In the genomic region with DNA sequence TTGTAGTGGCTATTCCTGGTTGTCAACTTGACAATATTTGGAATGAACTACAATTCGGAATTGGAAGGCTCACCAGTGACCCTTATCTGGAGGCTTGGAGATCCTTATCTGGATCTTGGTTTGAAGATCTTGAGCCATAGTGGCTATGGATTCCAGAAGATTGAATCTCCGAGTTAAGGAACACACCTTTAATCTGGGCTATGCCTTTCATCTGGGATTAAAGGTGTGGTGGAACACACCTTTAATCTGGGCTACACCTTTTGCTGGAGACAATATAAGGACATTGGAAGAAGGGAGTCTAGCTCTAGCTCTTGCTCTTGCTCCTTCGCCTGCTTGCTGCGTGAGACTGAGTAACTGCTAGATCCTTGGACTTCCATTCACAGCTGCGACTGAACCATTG, we compare ENCODE assay signal across 8 mouse cellular contexts. TPM values are rescaled to one million over a fixed set of nuclear protein-coding genes. Genes with fewer than 3 reads are reported as not detected.
DNase-seq lines count a peak whose midpoint lies in the region; ATAC-seq and TF ChIP-seq lines count a peak whose summit lies in the region.
"Not testable (repeated sequence)": the region's sequence is repeated elsewhere in the genome, so short reads cannot be mapped to it uniquely, and the experiment has no call there.

A gene (plus strand): TSS at position 301 of the 400 bp plus-strand sequence.

- no CpG with 5 or more reads among the region's 5 CpGs for WGBS in embryonic facial prominence, embryonic 12.5 days
- no CpG with 5 or more reads among the region's 5 CpGs for WGBS in kidney, embryonic 16.5 days
- WGBS in limb, embryonic 12.5 days: no CpG with 5 or more reads among the region's 5 CpGs
- no CpG with 5 or more reads among the region's 5 CpGs for WGBS in spleen, adult 2 months

- peaks cover 12 to 23% of the 10 kb centered on the region in 2 experiments for H3K36me3 ChIP-seq in MEL (ENCODE audit: control insufficient read depth in 1 of 2, insufficient read depth in 2 of 2, low read length in 2 of 2)
- not testable (repeated sequence) for H3K36me3 ChIP-seq in embryonic facial prominence, embryonic 12.5 days; kidney, embryonic 16.5 days (ENCODE audit: insufficient read depth, low read length); limb, embryonic 12.5 days; spleen, adult 2 months (ENCODE audit: control insufficient read depth, insufficient read depth, low read length)

- peak within 1 kb of the TSS; percentile 100 for H3K9ac ChIP-seq in MEL (ENCODE audit: control insufficient read depth, low read depth, low read length, poor library complexity, severe bottlenecking)
- peak within 1 kb of the TSS; percentile 98 for H3K9ac ChIP-seq in embryonic facial prominence, embryonic 12.5 days
- H3K9ac ChIP-seq in kidney, embryonic 16.5 days (replicated peaks; ENCODE audit: low read length): peak within 1 kb of the TSS; percentile 99
- peak within 1 kb of the TSS; percentile 99 for H3K9ac ChIP-seq in limb, embryonic 12.5 days (replicated peaks)

- peak within 1 kb of the TSS; percentile 84 to 99 for H3K4me3 ChIP-seq in MEL (ENCODE audit: control insufficient read depth in 1 of 2, insufficient read depth in 1 of 2, low read depth in 2 of 2, low read length in 2 of 2)
- peak within 1 kb of the TSS; percentile 92 for H3K4me3 ChIP-seq in embryonic facial prominence, embryonic 12.5 days
- peak within 1 kb of the TSS; percentile 99 for H3K4me3 ChIP-seq in kidney, embryonic 16.5 days (ENCODE audit: low read length)
- H3K4me3 ChIP-seq in limb, embryonic 12.5 days (replicated peaks): peak within 1 kb of the TSS; percentile 94
- H3K4me3 ChIP-seq in spleen, adult 2 months (ENCODE audit: extremely low read depth, insufficient read depth, insufficient read length): peak within 1 kb of the TSS; percentile 94

- H3K4me2 ChIP-seq in embryonic facial prominence, embryonic 12.5 days (replicated peaks): peak within 1 kb of the TSS; percentile 62
- peak within 1 kb of the TSS; percentile 78 for H3K4me2 ChIP-seq in kidney, embryonic 16.5 days (replicated peaks; ENCODE audit: low read depth, low read length)
- peak within 1 kb of the TSS; percentile 64 for H3K4me2 ChIP-seq in limb, embryonic 12.5 days

- not testable (repeated sequence) for TF ChIP-seq RAD21 in MEL (IDR thresholded peaks at IDR 0.05; ENCODE audit: low read depth, low read length)

- TF ChIP-seq POLR2A in MEL (IDR thresholded peaks at IDR 0.05; ENCODE audit: control insufficient read depth in 1 of 2, insufficient read depth in 1 of 2, low read depth in 1 of 2, low read length in 2 of 2, poor library complexity in 1 of 2); spleen, adult 2 months (IDR thresholded peaks at IDR 0.05; ENCODE audit: low read depth, low read length): not testable (repeated sequence)

- not testable (repeated sequence) for H3K4me1 ChIP-seq in MEL (ENCODE audit: control insufficient read depth in 1 of 2, insufficient read depth in 2 of 2, low read length in 2 of 2); embryonic facial prominence, embryonic 12.5 days; kidney, embryonic 16.5 days (ENCODE audit: insufficient read depth, low read length); limb, embryonic 12.5 days (replicated peaks); spleen, adult 2 months (ENCODE audit: control insufficient read depth, insufficient read depth, insufficient read length)

- not testable (repeated sequence) for H3K27me3 ChIP-seq in MEL (ENCODE audit: control insufficient read depth in 1 of 2, insufficient read depth in 2 of 2, low read length in 2 of 2); embryonic facial prominence, embryonic 12.5 days; kidney, embryonic 16.5 days (ENCODE audit: insufficient read depth, low read length); limb, embryonic 12.5 days; spleen, adult 2 months (ENCODE audit: control insufficient read depth, insufficient read depth, low read length)

- ATAC-seq in embryonic facial prominence, embryonic 12.5 days (ENCODE audit: insufficient number of reproducible peaks, insufficient read depth, low FRiP score, low TSS enrichment); kidney, embryonic 16.5 days (ENCODE audit: low FRiP score, low TSS enrichment); limb, embryonic 12.5 days (ENCODE audit: insufficient number of reproducible peaks, insufficient read depth, low FRiP score, low TSS enrichment, low read depth); megakaryocyte progenitor cell, adult 5-6 weeks (replicated peaks; ENCODE audit: poor library complexity): not testable (repeated sequence)

- H3K27ac ChIP-seq in MEL (ENCODE audit: control insufficient read depth, low read depth, low read length): peak within 1 kb of the TSS; percentile 96
- peak within 1 kb of the TSS; percentile 93 for H3K27ac ChIP-seq in embryonic facial prominence, embryonic 12.5 days
- peak within 1 kb of the TSS; percentile 96 for H3K27ac ChIP-seq in kidney, embryonic 16.5 days (ENCODE audit: low read length)
- peak within 1 kb of the TSS; percentile 97 for H3K27ac ChIP-seq in limb, embryonic 12.5 days
- H3K27ac ChIP-seq in spleen, adult 2 months (ENCODE audit: insufficient read depth, low read length): peak within 1 kb of the TSS; percentile 74

- H3K9me3 ChIP-seq in MEL (replicated peaks; ENCODE audit: insufficient read depth, low read length); embryonic facial prominence, embryonic 12.5 days; kidney, embryonic 16.5 days (ENCODE audit: low read length); limb, embryonic 12.5 days: not testable (repeated sequence)

- intact Hi-C loops in heart, postnatal 25 days (cut with DNase I): loop anchor here (5.0 kb wide), 1 partner anchor 34 kb away; a partner anchor contains a TSS

- H3K79me2 ChIP-seq in MEL (ENCODE audit: control insufficient read depth, insufficient read depth, low read length, poor library complexity): peaks cover 36% of the 10 kb centered on the region

- TF ChIP-seq EP300 in MEL (IDR thresholded peaks at IDR 0.05; ENCODE audit: low read depth in 1 of 2, low read length in 2 of 2): not testable (repeated sequence)

- DNase-seq in MEL (ENCODE audit: low read depth, low spot score); gastrocnemius, postnatal 10 days; heart, postnatal 25 days (ENCODE audit: low spot score); spleen, adult 2 months (ENCODE audit: low read depth in 1 of 2, low spot score in 2 of 2): not testable (repeated sequence)

- TF ChIP-seq CTCF in MEL (IDR thresholded peaks at IDR 0.05 in 2 of 3, conservative IDR thresholded peaks at IDR 0.05 in 1 of 3; ENCODE audit: control insufficient read depth in 1 of 3, insufficient read depth in 1 of 3, low read depth in 2 of 3, low read length in 3 of 3, poor library complexity in 1 of 3, severe bottlenecking in 1 of 3); spleen, adult 2 months (IDR thresholded peaks at IDR 0.05; ENCODE audit: extremely low read depth, insufficient read depth, insufficient read length, insufficient replicate concordance): not testable (repeated sequence)

RNA-seq across cellular contexts. Expression of the gene that starts here (rescaled TPM):
- 73.9 and 77.3 TPM in 2 replicates for total RNA-seq in MEL (2012; rRNA removed)
- polyA plus RNA-seq in MEL (2012; ENCODE audit: insufficient read depth in 1 of 2, insufficient read length in 2 of 2, low read depth in 1 of 2, low replicate concordance in 2 of 2, missing spikeins in 1 of 2): 100 to 1,000 TPM; 124 to 375 TPM
- 304 and 305 TPM in 2 replicates for polyA plus RNA-seq in embryonic facial prominence, embryonic 12.5 days (2016; fragmentation: Nextera tagmentation; extraction: Ambion mirVana)
- total RNA-seq in gastrocnemius, postnatal 10 days (2021): 10 to 100 TPM; 54.6 to 75.1 TPM
- total RNA-seq in heart, postnatal 25 days (2021): 10 to 100 TPM; 45.7 to 51.4 TPM
- polyA plus RNA-seq in kidney, embryonic 16.5 days (2015; fragmentation: Nextera tagmentation; extraction: Ambion mirVana): 223 and 269 TPM in 2 replicates
- 311 and 312 TPM in 2 replicates for polyA plus RNA-seq in limb, embryonic 12.5 days (2016; fragmentation: Nextera tagmentation; extraction: Ambion mirVana)
- 198 and 253 TPM in 2 replicates for total RNA-seq in megakaryocyte progenitor cell, adult 5-6 weeks (2015)
- 166 and 257 TPM in 2 replicates for total RNA-seq in megakaryocyte progenitor cell, adult 5-6 weeks (2017)
- 19.4 and 20.2 TPM in 2 replicates for polyA plus RNA-seq in spleen, adult 2 months (2012; rRNA removed)
